Mouse (Mus musculus) embryonic stem cell, embryonic (primary cell): ENCODE results near the gene Psme2.

Experiments used
- CTCF ChIA-PET, 4 experiments: fragments of 300-600 bp in 2 of 4; fragments of 350-600 bp in 2 of 4; sonication (Branson Sonifier 250); formaldehyde crosslinking; loops; one replicate each; lab custom pipeline; 2022; ENCODE audit warnings: inconsistent platforms in 2 of 4; lab: Charles Lee
- POLR2A ChIA-PET, 4 experiments: fragments of 300-600 bp in 2 of 4; fragments of 350-600 bp in 2 of 4; sonication (Branson Sonifier 250); formaldehyde crosslinking; loops; one replicate each; lab custom pipeline; 2022; ENCODE audit warnings: antibody characterized with exemption in 4 of 4, inconsistent platforms in 1 of 4; lab: Charles Lee

The Psme2 gene

DNA sequence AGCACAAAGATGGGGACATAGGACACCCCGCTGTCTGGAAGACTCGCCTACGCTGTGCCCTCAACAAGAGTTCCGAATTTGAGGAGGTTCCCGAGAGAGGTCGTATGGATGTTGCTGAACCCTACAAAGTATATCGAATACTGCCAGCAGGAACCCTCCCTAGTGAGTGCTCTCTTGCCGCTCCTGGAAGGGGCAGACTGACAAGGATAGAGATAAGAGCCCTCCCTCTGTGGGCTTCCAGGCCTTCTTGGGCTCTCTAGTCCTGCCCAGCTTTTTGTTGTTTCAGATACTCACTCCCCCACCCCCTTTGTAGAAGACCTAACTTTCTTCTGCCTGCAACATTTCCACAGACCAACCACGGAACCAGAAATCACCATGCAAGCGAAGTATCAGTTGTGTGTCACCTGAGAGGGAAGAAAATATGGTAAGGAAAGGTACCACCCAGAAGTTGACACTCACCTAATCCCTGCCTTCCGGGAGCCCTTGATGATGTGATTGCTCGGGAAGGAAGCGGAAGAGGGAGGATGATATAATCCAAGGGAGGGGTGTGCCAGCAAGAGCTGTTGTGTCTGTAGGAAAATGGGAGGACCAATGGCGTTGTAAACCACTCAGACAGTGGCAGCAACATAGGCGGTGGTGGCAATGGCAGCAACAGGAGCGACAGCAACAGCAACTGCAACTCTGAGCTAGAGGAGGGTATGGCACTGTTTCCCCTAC lies 15.0 kb upstream of the Psme2 start:
- ChIA-PET CTCF (interaction anchor here in 2 of 4 experiments (0.5 to 1.6 kb wide), 2 partner anchors 428 to 1201 kb away, joined by 3 to 4 read pairs; no protein-coding TSS in a partner anchor), POLR2A (interaction anchor here in 3 of 4 experiments (0.6 to 5.6 kb wide), 15 partner anchors 8 to 75 kb away, joined by 3 to 53 read pairs (median 4); partner anchors contain the start of genes A730061H03Rik (in 2 of the 3), Psme2 (in 2 of the 3), Rec8 (in 2 of the 3) and Rnf31 (in 2 of the 3))

- CTCF ChIA-PET, result interaction anchor here (0.7 to 1.6 kb wide), 11 partner anchors 11 to 427 kb away, joined by 3 to 7 read pairs (median 4); partner anchors contain the start of genes Dhrs4 (in 1 of the 4), Emc9 (in 1 of the 4), Rabggta (in 1 of the 4) and Rec8 (in 1 of the 4)
- POLR2A ChIA-PET, result interaction anchor here (0.5 to 5.6 kb wide), 29 partner anchors 13 to 295 kb away, joined by 3 to 53 read pairs (median 4); partner anchors contain the start of genes A730061H03Rik (in 3 of the 4), Gmpr2 (in 2 of the 4), Nedd8 (in 2 of the 4) and Psme2 (in 2 of the 4)
These were observed 13.9 kb upstream of the Psme2 start for GRCm38 (mm10) chr14:55604823-55605222.

- ChIA-PET CTCF (interaction anchor here (0.7 to 1.6 kb wide), 11 partner anchors 10 to 426 kb away, joined by 3 to 7 read pairs (median 4); partner anchors contain the start of genes Dhrs4 (in 1 of the 4), Emc9 (in 1 of the 4), Rabggta (in 1 of the 4) and Rec8 (in 1 of the 4)), POLR2A (interaction anchor here (0.5 to 5.6 kb wide), 31 partner anchors 12 to 723 kb away, joined by 3 to 53 read pairs (median 4); partner anchors contain the start of genes Psme2 (in 3 of the 4), Rnf31 (in 3 of the 4), A730061H03Rik (in 2 of the 4) and Gmpr2 (in 2 of the 4))
These were observed 13.0 kb upstream of the Psme2 start for GRCm38 (mm10) chr14:55603633-55604576.

GRCm38 (mm10) chr14:55603271-55603632 lies 12.3 kb upstream of the Psme2 start, which contains the start of gene Irf9:
TSS of gene Irf9 (plus strand) at chr14:55603571.
- CTCF ChIA-PET, result no interaction called here

GRCm38 (mm10) chr14:55598521-55599390 lies 7.8 kb upstream of the Psme2 start:
- ChIA-PET POLR2A (interaction anchor here in 1 of 4 experiments (0.7 kb wide), 1 partner anchor 162 kb away, joined by 4 read pairs; no protein-coding TSS in a partner anchor), CTCF (interaction anchor here in 1 of 4 experiments (0.5 kb wide), 1 partner anchor 121 kb away, joined by 3 read pairs; no protein-coding TSS in a partner anchor)

More at GRCm38 (mm10) chr14:55603271-55603632, 12.3 kb upstream of the Psme2 start, which contains the start of gene Irf9:
- POLR2A ChIA-PET, result interaction anchor here in 3 of 4 experiments (0.6 to 5.6 kb wide), 9 partner anchors 12 to 1370 kb away, joined by 3 to 53 read pairs (median 10); partner anchors contain the start of genes Rnf31 (in 3 of the 3), Psme2 (in 2 of the 3), A730061H03Rik (in 1 of the 3) and Dcaf11 (in 1 of the 3)

- CTCF ChIA-PET, result interaction anchor here in 1 of 4 experiments (0.9 kb wide), 1 partner anchor 40 kb away, joined by 3 read pairs; the partner anchor contains the start of gene Ipo4
- POLR2A ChIA-PET, result interaction anchor here in 2 of 4 experiments (1.0 to 7.7 kb wide), 7 partner anchors 11 to 116 kb away, joined by 3 to 85 read pairs (median 6); partner anchors contain the start of genes A730061H03Rik (in 1 of the 2), Dcaf11 (in 1 of the 2), Emc9 (in 1 of the 2) and Fitm1 (in 1 of the 2)
These were observed 5.2 kb upstream of the Psme2 start for GRCm38 (mm10) chr14:55596036-55596690.

GRCm38 (mm10) chr14:55592226-55592625 lies 1.3 kb upstream of the Psme2 start:
- CTCF ChIA-PET, result interaction anchor here in 3 of 4 experiments (0.6 to 2.2 kb wide), 11 partner anchors 10 to 950 kb away, joined by 3 to 18 read pairs (median 3); partner anchors contain the start of genes A730061H03Rik (in 1 of the 3), Dcaf11 (in 1 of the 3), Psme1 (in 1 of the 3) and Rec8 (in 1 of the 3)

DNA sequence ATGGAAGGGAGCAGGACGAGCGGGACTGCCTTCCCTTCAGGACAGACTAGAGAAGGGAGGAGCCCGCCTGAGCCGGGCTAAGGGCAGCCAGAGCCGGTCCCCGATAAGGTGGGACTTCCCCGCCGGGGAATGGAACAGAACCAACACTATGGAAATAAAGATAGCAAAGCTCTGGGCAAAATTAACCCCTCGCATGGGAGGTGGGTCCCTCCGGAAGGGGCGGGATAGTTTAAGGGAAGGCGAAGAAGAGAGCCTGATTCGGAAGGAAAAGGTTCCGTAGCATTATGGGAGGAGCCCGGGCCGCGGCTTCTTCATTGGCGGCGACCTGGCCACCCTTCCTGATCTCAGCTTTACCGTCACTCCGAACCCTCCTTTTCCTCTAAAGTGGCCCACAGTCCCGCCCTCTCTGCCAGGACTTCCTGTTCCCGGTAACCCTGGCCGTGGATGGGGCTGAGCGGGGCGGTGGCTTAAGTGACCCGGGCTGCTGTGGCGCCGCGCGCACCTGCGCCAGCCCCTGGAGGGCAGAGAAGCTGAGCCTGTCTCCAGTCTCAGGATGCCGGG lies 498 bp upstream of the Psme2 start, which contains the start of gene Rnf31:
Rnf31 (plus strand) TSS at position 378 of the 561 bp plus-strand sequence.
- ChIA-PET CTCF (interaction anchor here in 3 of 4 experiments (0.6 to 2.2 kb wide), 32 partner anchors 10 to 950 kb away, joined by 3 to 18 read pairs (median 4); partner anchors contain the start of genes Dhrs4 (in 2 of the 3), Mdp1 (in 2 of the 3), Rec8 (in 2 of the 3) and A730061H03Rik (in 1 of the 3)), POLR2A (interaction anchor here (0.6 to 7.7 kb wide), 86 partner anchors 9 to 1007 kb away, joined by 3 to 88 read pairs (median 5); partner anchors contain the start of genes Gmpr2 (in 4 of the 4), Nedd8 (in 4 of the 4), A730061H03Rik (in 3 of the 4) and Dcaf11 (in 3 of the 4))

More at GRCm38 (mm10) chr14:55592226-55592625, 1.3 kb upstream of the Psme2 start:
- POLR2A ChIA-PET, result interaction anchor here in 3 of 4 experiments (0.6 to 7.7 kb wide), 41 partner anchors 9 to 577 kb away, joined by 3 to 88 read pairs (median 11); partner anchors contain the start of genes A730061H03Rik (in 3 of the 3), Dcaf11 (in 3 of the 3), Irf9 (in 3 of the 3) and Psme1 (in 3 of the 3)

DNA sequence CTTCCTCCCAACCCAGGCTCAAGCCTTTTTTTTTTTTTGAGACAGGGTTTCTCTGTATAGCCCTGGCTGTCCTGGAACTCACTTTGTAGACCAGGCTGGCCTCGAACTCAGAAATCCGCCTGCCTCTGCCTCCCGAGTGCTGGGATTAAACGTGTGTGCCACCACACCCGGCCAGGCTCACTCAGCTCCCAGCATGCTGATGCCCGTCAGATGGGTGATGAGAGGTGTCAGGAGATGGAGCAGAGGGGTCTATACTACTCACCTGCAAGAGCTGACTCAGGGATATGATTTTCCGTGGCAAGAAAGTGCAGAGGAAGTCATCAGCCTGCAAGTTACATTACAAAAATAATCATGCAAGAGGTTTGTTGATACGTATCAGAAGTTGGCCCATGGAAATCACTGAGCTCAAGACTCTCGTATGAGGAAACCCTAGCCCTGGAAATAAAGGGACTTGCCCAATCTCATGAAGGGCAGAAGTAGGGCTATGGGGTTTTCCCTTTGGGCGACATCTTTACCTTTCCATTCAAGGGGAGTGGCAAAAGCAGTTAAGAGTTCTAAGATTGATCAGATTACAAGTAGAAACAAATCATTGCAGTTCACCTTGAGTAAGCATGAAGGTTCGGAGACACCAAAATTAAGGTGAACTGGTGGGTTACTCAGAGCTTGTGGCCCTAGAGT lies 1.0 kb downstream of the Psme2 start:
- CTCF ChIA-PET, result interaction anchor here in 3 of 4 experiments (0.6 to 2.2 kb wide), 11 partner anchors 9 to 575 kb away, joined by 3 to 18 read pairs (median 5); partner anchors contain the start of genes A730061H03Rik (in 1 of the 3), Dcaf11 (in 1 of the 3), Mdp1 (in 1 of the 3) and Ngdn (in 1 of the 3)
- POLR2A ChIA-PET, result interaction anchor here in 3 of 4 experiments (0.5 to 7.7 kb wide), 40 partner anchors 10 to 575 kb away, joined by 3 to 88 read pairs (median 12); partner anchors contain the start of genes A730061H03Rik (in 3 of the 3), Dcaf11 (in 3 of the 3), Gmpr2 (in 3 of the 3) and Nedd8 (in 3 of the 3)

- CTCF ChIA-PET, result no interaction called here
- POLR2A ChIA-PET, result interaction anchor here in 3 of 4 experiments (1.5 to 7.7 kb wide), 6 partner anchors 12 to 83 kb away, joined by 3 to 85 read pairs (median 15); partner anchors contain the start of genes Fitm1 (in 2 of the 3), Psme1 (in 2 of the 3), Gmpr2 (in 1 of the 3) and Ipo4 (in 1 of the 3)
These were observed 1.6 kb downstream of the Psme2 start for GRCm38 (mm10) chr14:55589271-55589670.

GRCm38 (mm10) chr14:55586149-55586548 lies 4.8 kb downstream of the Psme2 start:
- ChIA-PET POLR2A (interaction anchor here in 3 of 4 experiments (1.3 to 2.1 kb wide), 5 partner anchors 10 to 49 kb away, joined by 4 to 12 read pairs (median 7); partner anchors contain the start of genes A730061H03Rik (in 1 of the 3), Dcaf11 (in 1 of the 3), Fitm1 (in 1 of the 3) and Ipo4 (in 1 of the 3)), CTCF (no interaction called here)

GRCm38 (mm10) chr14:55585566-55585960 lies 5.3 kb downstream of the Psme2 start:
- CTCF ChIA-PET, result interaction anchor here in 3 of 4 experiments (0.5 to 1.6 kb wide), 7 partner anchors 10 to 35 kb away, joined by 3 to 6 read pairs (median 3); partner anchors contain the start of genes A730061H03Rik (in 1 of the 3) and Fitm1 (in 1 of the 3)
- POLR2A ChIA-PET, result interaction anchor here in 3 of 4 experiments (0.6 to 3.5 kb wide), 29 partner anchors 10 to 692 kb away, joined by 3 to 29 read pairs (median 5); partner anchors contain the start of genes A730061H03Rik (in 3 of the 3), Pck2 (in 3 of the 3), Dcaf11 (in 2 of the 3) and Cbln3 (in 1 of the 3)
